Mouse (Mus musculus): Measurements from ENCODE around the gene Trpt1. TPM values are rescaled to one million over a fixed set of nuclear protein-coding genes. Genes with fewer than 3 reads are reported as not detected.

Trpt1 gene
- polyA plus RNA-seq, 1 experiment from 2014 or later = 12.7 TPM

- peak overlapping the region; percentile 77 for H3K4me2 ChIP-seq (replicated peaks)
- no peaks in the 10 kb centered on the region for H3K9me3 ChIP-seq
- peaks cover 27% of the 10 kb centered on the region for H3K36me3 ChIP-seq
- H3K9ac ChIP-seq = peak overlapping the region; percentile 40; the same call in 1 of the 2 replicates
- H3K4me1 ChIP-seq = peaks cover 57% of the 10 kb centered on the region
- H3K27ac ChIP-seq = no peak overlapping the region
- 83% methylated on average over 13 of the region's 13 CpGs for WGBS
- ATAC-seq (ENCODE audit: low FRiP score, low read depth) = no peak
- peak overlapping the region; percentile 5; the same call in 1 of the 2 replicates for H3K4me3 ChIP-seq
- no peaks in the 10 kb centered on the region for H3K27me3 ChIP-seq (replicated peaks)
Measured at GRCm38 (mm10) chr19:6977759-6978638, 17.9 kb upstream of the Trpt1 start.

GRCm38 (mm10) chr19:6978639-6978974 lies 17.3 kb upstream of the Trpt1 start:
- H3K9ac ChIP-seq = peak overlapping the region; percentile 81
- H3K4me3 ChIP-seq = peak overlapping the region; percentile 69
- H3K36me3 ChIP-seq = peaks cover 31% of the 10 kb centered on the region
- 0 out of 2 replicates have a peak overlapping the region, but pooled peaks have one; percentile 75 for H3K27ac ChIP-seq
- H3K4me2 ChIP-seq (replicated peaks) = peak overlapping the region; percentile 77
- H3K9me3 ChIP-seq = no peaks in the 10 kb centered on the region
- H3K27me3 ChIP-seq (replicated peaks) = no peaks in the 10 kb centered on the region
- WGBS = 57% methylated on average over 3 of the region's 3 CpGs
- H3K4me1 ChIP-seq = peaks cover 53% of the 10 kb centered on the region
- no peak for ATAC-seq (ENCODE audit: low FRiP score, low read depth)

GRCm38 (mm10) chr19:6979001-6979479 lies 16.9 kb upstream of the Trpt1 start:
- ATAC-seq (ENCODE audit: low FRiP score, low read depth) = no peak
- Histone ChIP-seq H3K36me3 (peaks cover 35% of the 10 kb centered on the region), H3K4me3 (peak overlapping the region; percentile 69), H3K4me2 (replicated peaks) (peak overlapping the region; percentile 77), H3K9me3 (no peaks in the 10 kb centered on the region), H3K27me3 (replicated peaks) (no peaks in the 10 kb centered on the region), H3K4me1 (peaks cover 49% of the 10 kb centered on the region), H3K27ac (peak overlapping the region; percentile 75; the same call in 1 of the 2 replicates), H3K9ac (peak overlapping the region; percentile 81)
- 14% methylated on average over 11 of the region's 11 CpGs for WGBS

GRCm38 (mm10) chr19:6979486-6980380 lies 16.2 kb upstream of the Trpt1 start:
- peak overlapping the region; percentile 75 for H3K27ac ChIP-seq
- H3K4me2 ChIP-seq (replicated peaks) = peak overlapping the region; percentile 77
- H3K4me1 ChIP-seq = peaks cover 47% of the 10 kb centered on the region
- under 1% methylated on average over 59 of the region's 59 CpGs for WGBS
- peaks cover 37% of the 10 kb centered on the region for H3K36me3 ChIP-seq
- peak overlapping the region; percentile 69 for H3K4me3 ChIP-seq
- H3K9me3 ChIP-seq = no peaks in the 10 kb centered on the region
- ATAC-seq (ENCODE audit: low FRiP score, low read depth) = peak; percentile 83
- H3K9ac ChIP-seq = peak overlapping the region; percentile 81
- H3K27me3 ChIP-seq (replicated peaks) = no peaks in the 10 kb centered on the region

GRCm38 (mm10) chr19:6980381-6981093 lies 15.4 kb upstream of the Trpt1 start, which contains the start of gene Fkbp2:
Gene Fkbp2 (minus strand): TSS chr19:6980501.
- peaks cover 47% of the 10 kb centered on the region for H3K4me1 ChIP-seq
- peak within 1 kb of the TSS; percentile 77 for H3K4me2 ChIP-seq (replicated peaks)
- peak; percentile 85 for ATAC-seq (ENCODE audit: low FRiP score, low read depth)
- peak within 1 kb of the TSS; percentile 75 for H3K27ac ChIP-seq
- H3K27me3 ChIP-seq (replicated peaks) = no peaks in the 10 kb centered on the region
- peak within 1 kb of the TSS; percentile 69 for H3K4me3 ChIP-seq
- peaks cover 44% of the 10 kb centered on the region for H3K36me3 ChIP-seq
- H3K9me3 ChIP-seq = no peaks in the 10 kb centered on the region
- WGBS = 1% methylated on average over 38 of the region's 38 CpGs
- peak within 1 kb of the TSS; percentile 81 for H3K9ac ChIP-seq

- Histone ChIP-seq H3K4me3 (no peak overlapping the region), H3K36me3 (peaks cover 44% of the 10 kb centered on the region), H3K9ac (no peak overlapping the region), H3K4me1 (peaks cover 44% of the 10 kb centered on the region), H3K27ac (no peak overlapping the region), H3K27me3 (replicated peaks) (no peaks in the 10 kb centered on the region), H3K4me2 (replicated peaks) (peak overlapping the region; percentile 77), H3K9me3 (no peaks in the 10 kb centered on the region)
- WGBS = 90% methylated on average over 4 of the region's 4 CpGs
- ATAC-seq (ENCODE audit: low FRiP score, low read depth) = no peak
Measured at GRCm38 (mm10) chr19:6981465-6981864, 14.5 kb upstream of the Trpt1 start.

GRCm38 (mm10) chr19:6983621-6984020 lies 12.3 kb upstream of the Trpt1 start:
- ATAC-seq (ENCODE audit: low FRiP score, low read depth) = no peak
- Histone ChIP-seq H3K27ac (no peak overlapping the region), H3K4me2 (replicated peaks) (no peak overlapping the region), H3K36me3 (peaks cover 25% of the 10 kb centered on the region), H3K4me3 (no peak overlapping the region), H3K4me1 (peaks cover 42% of the 10 kb centered on the region), H3K27me3 (replicated peaks) (no peaks in the 10 kb centered on the region), H3K9me3 (no peaks in the 10 kb centered on the region), H3K9ac (no peak overlapping the region)
- WGBS = 49% methylated on average over 5 of the region's 5 CpGs

GRCm38 (mm10) chr19:6985300-6985699 lies 10.6 kb upstream of the Trpt1 start:
- Histone ChIP-seq H3K27me3 (replicated peaks) (no peaks in the 10 kb centered on the region), H3K36me3 (peaks cover 25% of the 10 kb centered on the region), H3K27ac (no peak overlapping the region), H3K4me2 (replicated peaks) (no peak overlapping the region), H3K9ac (no peak overlapping the region), H3K4me3 (no peak overlapping the region), H3K4me1 (peaks cover 31% of the 10 kb centered on the region), H3K9me3 (no peaks in the 10 kb centered on the region)
- ATAC-seq (ENCODE audit: low FRiP score, low read depth) = no peak
- 81% methylated on average over 19 of the region's 19 CpGs for WGBS

GRCm38 (mm10) chr19:6985951-6986708 lies 9.8 kb upstream of the Trpt1 start:
- Histone ChIP-seq H3K4me2 (replicated peaks) (peak overlapping the region; percentile 97), H3K27me3 (replicated peaks) (no peaks in the 10 kb centered on the region), H3K9ac (0 out of 2 replicates have a peak overlapping the region, but pooled peaks have one; percentile 93), H3K27ac (no peak overlapping the region), H3K36me3 (peaks cover 25% of the 10 kb centered on the region), H3K4me3 (peak overlapping the region; percentile 83), H3K9me3 (no peaks in the 10 kb centered on the region), H3K4me1 (peaks cover 26% of the 10 kb centered on the region)
- 85% methylated on average over 10 of the region's 10 CpGs for WGBS
- ATAC-seq (ENCODE audit: low FRiP score, low read depth) = no peak

- ATAC-seq (ENCODE audit: low FRiP score, low read depth) = peak; percentile 54
- no peaks in the 10 kb centered on the region for H3K27me3 ChIP-seq (replicated peaks)
- peaks cover 24% of the 10 kb centered on the region for H3K36me3 ChIP-seq
- peak within 1 kb of the TSS; percentile 83 for H3K4me3 ChIP-seq
- WGBS = 1% methylated on average over 82 of the region's 85 CpGs
- H3K4me2 ChIP-seq (replicated peaks) = peak within 1 kb of the TSS; percentile 97
- H3K27ac ChIP-seq = peak within 1 kb of the TSS; percentile 46; the same call in 1 of the 2 replicates
- H3K4me1 ChIP-seq = peaks cover 30% of the 10 kb centered on the region
- peak within 1 kb of the TSS; percentile 93 for H3K9ac ChIP-seq
- H3K9me3 ChIP-seq = no peaks in the 10 kb centered on the region
Measured at GRCm38 (mm10) chr19:6987061-6987903, 8.6 kb upstream of the Trpt1 start, which contains the start of gene Vegfb. Gene Vegfb (minus strand): TSS chr19:6987651.
